Mouse (Mus musculus): Measurements from ENCODE around the gene Sh2b1.

GRCm38 (mm10) chr7:126445104-126445815 is 30.0 kb downstream of the Sh2b1 start:
- TF ChIP-seq CTCF (IDR thresholded peaks at IDR 0.05; ENCODE audit: low read depth) (no peak), EP300 (IDR thresholded peaks at IDR 0.05; ENCODE audit: low read depth) (no peak)

All from liver, embryonic 14.5 days (tissue).